Mouse (Mus musculus) kidney, embryonic 14.5 days (tissue): ENCODE data around the gene Gimap7. TPM values are rescaled to one million over a fixed set of nuclear protein-coding genes. Genes with fewer than 3 reads are reported as not detected.
A peak's percentile ranks its signal among the peaks of the same experiment; 100 is the strongest.
"Not testable (repeated sequence)": the region's sequence is repeated elsewhere in the genome, so short reads cannot be mapped to it uniquely, and the experiment has no call there.

ENCODE experiments used
- ATAC-seq: fragments of 200-750 bp; cut with Nextera tagmentation; 2 replicates; pipeline ENCODE4 v1.8.0; 2017; ENCODE audit warnings: moderate number of reproducible peaks, mild to moderate bottlenecking, moderate TSS enrichment, moderate library complexity; ENCODE audit not compliant: low FRiP score, low TSS enrichment
- H3K27ac ChIP-seq: fragments of 300-500 bp; sonication (generic); 2 replicates; pipeline ENCODE4 v1.5.1; 2014; ENCODE audit warnings: low read depth, mild to moderate bottlenecking, low read length, moderate library complexity, mixed read lengths
- H3K27me3 ChIP-seq: fragments of 300-500 bp; sonication (generic); 2 replicates; pipeline ENCODE4 v1.6.1; 2014; ENCODE audit warnings: mild to moderate bottlenecking, low read length; ENCODE audit not compliant: control insufficient read depth, insufficient read depth
- H3K36me3 ChIP-seq: fragments of 300-500 bp; sonication (generic); 2 replicates; pipeline ENCODE4 v1.6.1; 2014; ENCODE audit warnings: low read length, mixed read lengths; ENCODE audit not compliant: control insufficient read depth, insufficient read depth
- H3K4me1 ChIP-seq: fragments of 300-500 bp; sonication (generic); 2 replicates; pipeline ENCODE4 v1.6.1; 2014; ENCODE audit warnings: low read length, mixed read lengths; ENCODE audit not compliant: control insufficient read depth, insufficient read depth
- H3K4me2 ChIP-seq: fragments of 300-500 bp; sonication (generic); replicated peaks from 2 replicates; pipeline ENCODE4 v1.6.1; 2014; ENCODE audit warnings: low read depth, mild to moderate bottlenecking, low read length
- H3K4me3 ChIP-seq: fragments of 300-500 bp; sonication (generic); 2 replicates; pipeline ENCODE4 v1.5.1; 2014; ENCODE audit warnings: mild to moderate bottlenecking, low read length
- H3K9ac ChIP-seq: fragments of 300-500 bp; sonication (generic); 2 replicates; pipeline ENCODE4 v1.6.1; 2014; ENCODE audit warnings: low read depth, mild to moderate bottlenecking, low read length, moderate library complexity
- H3K9me3 ChIP-seq: fragments of 300-500 bp; sonication (generic); 2 replicates; pipeline ENCODE4 v1.6.1; 2016; ENCODE audit warnings: low read length; ENCODE audit not compliant: control insufficient read depth
- WGBS: fragments of 180-500 bp; shearing (Covaris S2); extraction: QIAGEN DNeasy Blood & Tissue Kit; methylation state at CpG from one replicate; pipeline ENCODE4 v1.1.7; 2014; 5-methylcytosine and 5-hydroxymethylcytosine counted together
- polyA plus RNA-seq: library from polyadenylated mRNA; unstranded; fragments of >200 nt; fragmentation: Nextera tagmentation; extraction: Ambion mirVana; gene quantifications from 2 replicates; pipeline ENCODE4 v1.2.1, GENCODE M21; 2014

Gimap7 gene
- polyA plus RNA-seq, 1 experiment from 2014 or later: not detected

GRCm38 (mm10) chr6:48678391-48678790, 40.0 kb upstream of the Gimap7 start:
- WGBS: 76% methylated on average over 4 of the region's 4 CpGs
- Histone ChIP-seq H3K27me3 (no peaks in the 10 kb centered on the region), H3K9me3 (no peaks in the 10 kb centered on the region), H3K4me3 (no peak overlapping the region), H3K4me2 (no peak overlapping the region), H3K4me1 (0 out of 2 replicates have a peak, but pooled peaks cover 2% of the 10 kb centered on the region), H3K36me3 (no peaks in the 10 kb centered on the region), H3K27ac (no peak overlapping the region), H3K9ac (no peak overlapping the region)
- ATAC-seq: no peak

GRCm38 (mm10) chr6:48679701-48680100, 38.7 kb upstream of the Gimap7 start:
- H3K9me3 ChIP-seq: no peaks in the 10 kb centered on the region
- no peak overlapping the region for H3K9ac ChIP-seq
- 76% methylated on average over 6 of the region's 6 CpGs for WGBS
- no peak overlapping the region for H3K4me3 ChIP-seq
- H3K4me2 ChIP-seq: no peak overlapping the region
- no peaks in the 10 kb centered on the region for H3K36me3 ChIP-seq
- H3K27me3 ChIP-seq: no peaks in the 10 kb centered on the region
- ATAC-seq: no peak
- no peak overlapping the region for H3K27ac ChIP-seq
- H3K4me1 ChIP-seq: 0 out of 2 replicates have a peak, but pooled peaks cover 2% of the 10 kb centered on the region

DNA sequence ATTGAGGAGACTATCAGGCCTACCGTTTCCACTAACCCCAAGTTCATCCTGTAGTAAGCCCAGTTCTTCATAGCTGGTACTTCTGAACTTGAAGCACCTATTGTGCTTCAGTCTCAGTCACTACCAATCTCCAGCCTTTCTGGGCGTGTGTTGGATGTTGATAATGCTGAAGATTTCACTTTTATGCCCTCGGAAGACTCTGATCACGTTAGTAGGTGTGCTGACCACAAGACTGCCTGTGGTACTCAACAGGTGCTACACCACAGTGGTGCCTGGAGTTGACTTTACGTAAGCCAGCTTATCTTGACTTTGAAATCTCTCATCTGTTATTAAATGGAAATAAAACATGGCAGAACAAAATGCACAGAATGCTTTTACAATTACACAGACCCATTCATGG, 38.0 kb upstream of the Gimap7 start:
- ATAC-seq: no peak
- Histone ChIP-seq H3K9ac (no peak overlapping the region), H3K36me3 (no peaks in the 10 kb centered on the region), H3K9me3 (no peaks in the 10 kb centered on the region), H3K27me3 (no peaks in the 10 kb centered on the region), H3K27ac (no peak overlapping the region), H3K4me3 (no peak overlapping the region), H3K4me1 (0 out of 2 replicates have a peak, but pooled peaks cover 2% of the 10 kb centered on the region), H3K4me2 (no peak overlapping the region)
- WGBS: 76% methylated on average over 5 of the region's 5 CpGs

DNA sequence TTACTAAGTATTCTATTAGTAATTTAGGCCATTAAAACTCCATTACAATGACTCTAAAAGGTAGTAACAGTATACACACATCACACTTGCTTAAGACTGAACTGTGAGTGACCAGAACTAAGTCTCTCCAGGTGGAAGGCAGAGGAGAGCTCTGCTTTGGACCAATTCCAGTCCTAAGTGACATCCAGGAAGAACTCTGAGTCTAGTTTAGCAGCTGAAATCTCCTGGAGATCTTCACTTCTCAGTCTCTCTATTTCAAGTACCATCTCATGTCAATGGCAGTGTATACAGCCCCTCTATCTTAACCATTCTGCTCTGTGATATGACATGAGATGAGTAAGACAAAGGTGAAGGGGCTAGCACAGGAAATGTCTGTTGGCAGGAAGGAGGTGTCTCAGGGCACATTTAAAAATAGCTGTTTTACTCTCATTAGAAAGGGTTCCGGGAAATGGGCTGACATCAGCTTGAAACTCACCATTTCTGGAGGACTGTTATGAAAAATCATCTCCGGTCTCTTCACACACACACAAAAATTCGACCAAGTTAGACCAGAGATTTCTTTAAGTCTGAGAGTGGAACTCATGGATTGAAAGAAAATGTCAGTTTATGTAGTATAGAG, 36.8 kb upstream of the Gimap7 start:
- Histone ChIP-seq H3K9ac (no peak overlapping the region), H3K27ac (no peak overlapping the region), H3K9me3 (no peaks in the 10 kb centered on the region), H3K27me3 (no peaks in the 10 kb centered on the region), H3K36me3 (no peaks in the 10 kb centered on the region), H3K4me2 (no peak overlapping the region), H3K4me3 (no peak overlapping the region), H3K4me1 (no peaks in the 10 kb centered on the region)
- ATAC-seq: no peak
- 73% methylated on average over 3 of the region's 3 CpGs for WGBS

- no peak overlapping the region for H3K4me2 ChIP-seq
- no peak overlapping the region for H3K9ac ChIP-seq
- WGBS: 79% methylated on average over 4 of the region's 4 CpGs
- no peak overlapping the region for H3K4me3 ChIP-seq
- H3K27ac ChIP-seq: no peak overlapping the region
- H3K27me3 ChIP-seq: no peaks in the 10 kb centered on the region
- no peaks in the 10 kb centered on the region for H3K4me1 ChIP-seq
- no peak for ATAC-seq
- H3K9me3 ChIP-seq: no peaks in the 10 kb centered on the region
- H3K36me3 ChIP-seq: no peaks in the 10 kb centered on the region
Observed at GRCm38 (mm10) chr6:48682271-48682670, 36.1 kb upstream of the Gimap7 start.

- H3K9me3 ChIP-seq, H3K4me1 ChIP-seq, H3K4me2 ChIP-seq, ATAC-seq, H3K9ac ChIP-seq, H3K36me3 ChIP-seq, H3K4me3 ChIP-seq, H3K27me3 ChIP-seq, H3K27ac ChIP-seq: not testable (repeated sequence)
- WGBS: 97% methylated on average over 3 of the region's 4 CpGs
Observed at GRCm38 (mm10) chr6:48683263-48683821, 35.1 kb upstream of the Gimap7 start.

DNA sequence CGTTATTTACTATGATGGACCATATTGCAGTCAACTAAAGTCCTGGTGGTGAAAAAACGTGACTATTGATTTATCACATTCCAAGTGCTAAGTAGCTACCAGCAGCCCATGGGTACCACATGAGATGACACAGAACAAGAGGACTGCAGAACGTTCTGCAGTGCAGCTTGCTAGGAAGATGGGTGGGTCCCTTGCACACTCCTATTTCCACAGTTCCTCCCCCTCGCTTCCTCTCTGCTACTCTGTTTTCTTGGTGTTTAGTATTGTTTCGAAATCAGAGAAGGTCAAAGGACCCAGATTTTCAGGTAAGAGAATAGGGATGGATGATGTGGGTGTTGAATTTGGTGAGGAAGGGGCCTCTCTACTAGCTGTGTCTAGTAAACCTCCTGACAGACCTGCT, 34.1 kb upstream of the Gimap7 start, which contains the start of gene Gimap4:
Gene Gimap4, plus strand, starts transcription at position 231 of the 400 bp plus-strand sequence.
- no peak for ATAC-seq
- Histone ChIP-seq H3K9me3 (no peaks in the 10 kb centered on the region), H3K4me2 (peak within 1 kb of the TSS; percentile 8), H3K27me3 (no peaks in the 10 kb centered on the region), H3K4me3 (0 out of 2 replicates have a peak within 1 kb of the TSS, but pooled peaks have one; percentile 9), H3K27ac (no peak within 1 kb of the TSS; the same call in 1 of the 2 replicates), H3K9ac (no peak within 1 kb of the TSS), H3K36me3 (no peaks in the 10 kb centered on the region), H3K4me1 (no peaks in the 10 kb centered on the region)
- 54% methylated on average over 5 of the region's 5 CpGs for WGBS

- Histone ChIP-seq H3K4me3 (no peak overlapping the region), H3K9ac (no peak overlapping the region)
Observed at GRCm38 (mm10) chr6:48684806-48685205, 33.6 kb upstream of the Gimap7 start.

DNA sequence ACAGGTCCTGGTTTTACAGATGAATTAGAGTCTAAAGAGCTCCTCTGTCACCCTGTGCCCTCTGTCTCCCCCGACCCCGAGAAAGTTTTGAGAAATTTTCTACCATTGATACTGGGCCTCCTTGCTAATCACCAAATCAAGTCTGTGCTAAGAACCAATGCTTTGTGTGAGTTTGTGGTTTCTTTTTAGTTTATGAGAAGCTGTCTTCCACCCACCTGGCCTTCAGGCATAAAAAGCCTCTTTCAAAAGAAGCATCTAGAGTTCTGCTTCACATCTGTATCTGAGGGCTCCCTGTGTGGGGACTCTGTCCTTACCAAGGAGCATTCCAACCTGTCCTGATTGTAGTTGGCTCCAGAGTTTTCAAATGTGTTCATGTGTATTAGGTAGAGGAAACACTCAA, 33.2 kb upstream of the Gimap7 start:
- ATAC-seq: no peak
- Histone ChIP-seq H3K27ac (no peak overlapping the region; the same call in 1 of the 2 replicates), H3K9me3 (no peaks in the 10 kb centered on the region), H3K4me3 (0 out of 2 replicates have a peak overlapping the region, but pooled peaks have one; percentile 9), H3K36me3 (no peaks in the 10 kb centered on the region), H3K4me2 (peak overlapping the region; percentile 8), H3K4me1 (no peaks in the 10 kb centered on the region), H3K9ac (no peak overlapping the region), H3K27me3 (no peaks in the 10 kb centered on the region)
- 72% methylated on average over 2 of the region's 2 CpGs for WGBS

More at GRCm38 (mm10) chr6:48684806-48685205, 33.6 kb upstream of the Gimap7 start:
- Histone ChIP-seq H3K27ac (no peak overlapping the region; the same call in 1 of the 2 replicates), H3K9me3 (no peaks in the 10 kb centered on the region), H3K27me3 (no peaks in the 10 kb centered on the region), H3K36me3 (no peaks in the 10 kb centered on the region), H3K4me1 (no peaks in the 10 kb centered on the region), H3K4me2 (no peak overlapping the region; the same call in 1 of the 2 replicates)
- 60% methylated on average over 4 of the region's 4 CpGs for WGBS
- ATAC-seq: no peak
